In genomic region chr6:91408616-91409015, GRCm38 (mm10) we compare ENCODE assay signal across 12 mouse cellular contexts. TPM values are rescaled to one million over a fixed set of nuclear protein-coding genes. Genes with fewer than 3 reads are reported as not detected.
A peak's percentile ranks its signal among the peaks of the same experiment; 100 is the strongest.
DNase-seq lines count a peak whose midpoint lies in the region; ATAC-seq lines count a peak whose summit lies in the region.
"Had no signal": no experiment of that assay in that cellular context is flagged by ENCODE, and none has a peak within 500 bp of the region (broad histone marks: within the 10 kb centered on the region; RNA-seq: fewer than 3 reads in every experiment).

No protein-coding gene starts in this region.

- 84% methylated on average over 13 of the region's 13 CpGs for WGBS in heart, embryonic 10.5 days
- 86% methylated on average over 13 of the region's 13 CpGs for WGBS in forebrain, embryonic 12.5 days

- peaks cover 100% of the 10 kb centered on the region for H3K27me3 ChIP-seq in heart, embryonic 10.5 days (ENCODE audit: insufficient read depth, poor library complexity, severe bottlenecking)
- H3K27me3 ChIP-seq in forebrain, embryonic 12.5 days = peaks cover 56% of the 10 kb centered on the region

- H3K36me3 ChIP-seq in heart, embryonic 10.5 days = no peaks in the 10 kb centered on the region
- H3K36me3 ChIP-seq in forebrain, embryonic 12.5 days (replicated peaks) = peaks cover 39% of the 10 kb centered on the region
- H3K36me3 ChIP-seq: liver, embryonic 12.5 days had no signal

- no peak overlapping the region for H3K4me3 ChIP-seq in heart, embryonic 10.5 days
- H3K4me3 ChIP-seq in forebrain, embryonic 12.5 days (replicated peaks) = no peak overlapping the region
- H3K4me3 ChIP-seq: liver, embryonic 12.5 days had no signal

- H3K4me1 ChIP-seq in heart, embryonic 10.5 days = peaks cover 26% of the 10 kb centered on the region
- peaks cover 31% of the 10 kb centered on the region for H3K4me1 ChIP-seq in forebrain, embryonic 12.5 days

- DNase-seq in heart, postnatal 4 days = peak; percentile 28
- DNase-seq in heart, embryonic 10.5 days (ENCODE audit: low spot score) = no peak
- DNase-seq in MN1 (ENCODE audit: low spot score) = peak; percentile 14
- peak; percentile 24 for DNase-seq in layer of hippocampus, adult 9-11 months
- DNase-seq in frontal cortex, postnatal 25 days (ENCODE audit: low spot score in 2 of 2) = no peak
- no peak for DNase-seq in spleen, adult 12 weeks (ENCODE audit: low spot score)
- no peak for DNase-seq in ovary, adult 18-20 months (ENCODE audit: low spot score)

- ATAC-seq in forebrain, embryonic 12.5 days (ENCODE audit: low FRiP score) = no peak
- ATAC-seq: liver, embryonic 12.5 days had no signal

- peak overlapping the region; percentile 93 for H3K4me2 ChIP-seq in forebrain, embryonic 12.5 days
- H3K4me2 ChIP-seq: liver, embryonic 12.5 days had no signal

- no peak overlapping the region for H3K9ac ChIP-seq in forebrain, embryonic 12.5 days
- H3K9ac ChIP-seq: liver, embryonic 12.5 days had no signal

- H3K9me3 ChIP-seq in heart, embryonic 10.5 days = no peaks in the 10 kb centered on the region
- H3K9me3 ChIP-seq in forebrain, embryonic 12.5 days = no peaks in the 10 kb centered on the region
- H3K9me3 ChIP-seq: liver, embryonic 12.5 days had no signal

- no peak overlapping the region for H3K27ac ChIP-seq in heart, embryonic 10.5 days
- H3K27ac ChIP-seq in forebrain, embryonic 12.5 days = no peak overlapping the region
- H3K27ac ChIP-seq: kidney, postnatal 0 days; liver, embryonic 12.5 days had no signal

RNA-seq across cellular contexts. Expression of gene Wnt7a, which starts 2.5 kb away (rescaled TPM):
- under 1 TPM; 0.07 to 0.11 TPM for total RNA-seq in heart, postnatal 4 days (2021)
- 0.39 and 0.70 TPM in 2 replicates for polyA plus RNA-seq in heart, embryonic 10.5 days (2016; fragmentation: Nextera tagmentation; extraction: Ambion mirVana)
- polyA plus RNA-seq in forebrain, embryonic 12.5 days (2016; fragmentation: Nextera tagmentation; extraction: Ambion mirVana) = 16.0 and 22.0 TPM in 2 replicates
- polyA plus RNA-seq: C2C12; heart, embryonic 14.5 days; liver, embryonic 12.5 days had no signal

Comparison
In these comparisons a context has a peak if more than half of its experiments do, and no peak if none do; other contexts are left out.
1. DNase-seq: peak in heart, postnatal 4 days (single experiment), MN1 (single experiment) and layer of hippocampus, adult 9-11 months (single experiment); none in heart, embryonic 10.5 days (single experiment), frontal cortex, postnatal 25 days (0 of 2), spleen, adult 12 weeks (single experiment) and ovary, adult 18-20 months (single experiment).